In genomic region chrX:46896538-46896937, GRCm38 (mm10) we compare ENCODE assay signal across 27 mouse cellular contexts.
"Had no signal": no experiment of that assay in that cellular context is flagged by ENCODE, and none has a peak within 500 bp of the region (broad histone marks: within the 10 kb centered on the region; RNA-seq: fewer than 3 reads in every experiment).

No protein-coding gene starts in this region.

- H3K4me2 ChIP-seq: heart, embryonic 12.5 days; hindbrain, embryonic 12.5 days; hindbrain, embryonic 14.5 days; kidney, embryonic 15.5 days; limb, embryonic 13.5 days; limb, embryonic 15.5 days; liver, embryonic 12.5 days had no signal

- DNase-seq: gastrocnemius, adult 2 months; gastrocnemius, postnatal 10 days; gastrocnemius, postnatal 25 days; heart, adult 18-20 months; heart, postnatal 10 days; heart, postnatal 4 days; kidney, adult 11 months; kidney, adult 2 months; kidney, adult 9 months; kidney, postnatal 14 days; kidney, postnatal 36 days; layer of hippocampus, adult 9-11 months; layer of hippocampus, postnatal 36 days had no signal

- H3K4me1 ChIP-seq: heart, embryonic 10.5 days; heart, embryonic 12.5 days; hindbrain, embryonic 10.5 days; hindbrain, embryonic 12.5 days; kidney, embryonic 15.5 days; limb, embryonic 13.5 days; limb, embryonic 15.5 days; liver, embryonic 12.5 days had no signal

- H3K36me3 ChIP-seq: heart, embryonic 10.5 days; heart, embryonic 12.5 days; hindbrain, embryonic 10.5 days; hindbrain, embryonic 12.5 days; kidney, embryonic 15.5 days; limb, embryonic 13.5 days; limb, embryonic 15.5 days; liver, embryonic 12.5 days had no signal

- H3K4me3 ChIP-seq: gastrocnemius, adult 2 months; heart, embryonic 10.5 days; heart, embryonic 12.5 days; hindbrain, embryonic 10.5 days; hindbrain, embryonic 12.5 days; kidney, embryonic 15.5 days; left cerebral cortex, adult 2 months; limb, embryonic 13.5 days; limb, embryonic 15.5 days; liver, embryonic 12.5 days had no signal

- H3K9ac ChIP-seq: heart, embryonic 12.5 days; hindbrain, embryonic 12.5 days; hindbrain, embryonic 14.5 days; kidney, embryonic 15.5 days; limb, embryonic 13.5 days; limb, embryonic 15.5 days; liver, embryonic 12.5 days; liver, embryonic 14.5 days had no signal

- H3K9me3 ChIP-seq: heart, embryonic 10.5 days; heart, embryonic 12.5 days; hindbrain, embryonic 10.5 days; hindbrain, embryonic 12.5 days; kidney, embryonic 15.5 days; limb, embryonic 13.5 days; limb, embryonic 15.5 days; liver, embryonic 12.5 days had no signal

- ATAC-seq: hindbrain, embryonic 16.5 days; intestine, embryonic 16.5 days; liver, embryonic 12.5 days had no signal

- H3K27ac ChIP-seq: gastrocnemius, adult 2 months; heart, embryonic 10.5 days; hindbrain, embryonic 10.5 days; hindbrain, embryonic 12.5 days; hindbrain, embryonic 14.5 days; kidney, embryonic 15.5 days; kidney, postnatal 0 days; left cerebral cortex, adult 2 months; limb, embryonic 13.5 days; limb, embryonic 15.5 days; liver, embryonic 12.5 days; liver, embryonic 14.5 days had no signal

- H3K27me3 ChIP-seq: heart, embryonic 12.5 days; hindbrain, embryonic 12.5 days; kidney, embryonic 15.5 days; limb, embryonic 13.5 days; limb, embryonic 15.5 days; liver, embryonic 12.5 days had no signal
